Mouse (Mus musculus) frontal cortex, postnatal 10 days (tissue): ENCODE data around the gene Fabp2.

Source experiments
- DNase-seq, 2 experiments: peaks; one replicate each; pipeline ENCODE4 v3.0.0; 2022; ENCODE audit warnings: low spot score in 2 of 2, mixed read lengths in 1 of 2

The Fabp2 gene

DNA sequence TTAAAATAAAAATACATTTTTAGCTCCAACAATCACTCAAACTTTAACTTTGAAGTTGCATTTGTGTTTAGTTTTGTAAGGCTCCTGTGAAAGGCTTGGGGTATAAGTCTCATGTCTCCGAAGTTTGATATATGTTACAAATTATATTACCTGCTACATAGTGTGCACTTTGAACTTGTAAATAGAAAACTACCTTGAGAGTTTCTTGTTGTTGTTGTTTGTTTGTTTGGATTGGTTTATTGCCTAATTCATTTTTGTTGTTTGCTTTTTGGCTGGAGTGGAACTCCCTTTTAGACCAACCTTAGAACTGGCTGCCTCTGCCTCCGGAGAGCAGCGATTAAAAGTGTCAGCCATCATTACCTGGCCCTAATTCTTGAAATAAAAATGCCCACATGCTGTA lies at the start of gene Fabp2:
TSS of gene Fabp2 (plus strand) at position 301 of the 400 bp plus-strand sequence.
- DNase-seq, result no peak

DNA sequence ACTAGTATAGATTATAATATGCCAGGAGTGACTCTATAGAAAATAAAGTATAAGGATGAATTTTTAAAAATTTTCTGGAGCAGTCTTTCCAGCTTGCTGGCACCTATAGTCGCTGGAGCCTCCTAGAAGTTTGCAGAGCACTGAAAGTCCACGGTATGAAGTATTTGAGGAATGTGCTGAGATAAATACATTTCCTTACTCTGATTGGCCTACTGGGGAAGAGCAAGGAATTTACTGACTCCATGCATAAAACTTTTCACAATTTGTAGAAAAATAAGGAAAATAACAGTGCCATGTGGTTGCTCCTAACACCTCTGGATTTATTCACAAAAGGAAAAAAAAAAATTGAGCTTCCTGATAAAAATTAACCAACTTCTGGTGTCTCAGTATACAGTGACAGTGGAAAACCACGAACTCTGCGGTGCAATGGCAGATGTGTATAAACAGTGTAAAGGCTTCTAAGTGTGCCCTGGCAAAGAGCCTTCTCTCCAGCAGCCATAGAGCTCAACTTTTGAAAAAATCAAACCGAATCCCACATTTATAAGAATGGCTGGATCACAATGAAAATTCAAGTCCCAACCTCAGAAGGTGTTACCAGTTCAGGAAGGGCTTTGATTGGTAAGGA lies 46.4 kb upstream of the Fabp2 start:
- no peak for DNase-seq

- DNase-seq, result no peak
Measured at GRCm38 (mm10) chr3:122855149-122855548, 39.7 kb upstream of the Fabp2 start.

DNA sequence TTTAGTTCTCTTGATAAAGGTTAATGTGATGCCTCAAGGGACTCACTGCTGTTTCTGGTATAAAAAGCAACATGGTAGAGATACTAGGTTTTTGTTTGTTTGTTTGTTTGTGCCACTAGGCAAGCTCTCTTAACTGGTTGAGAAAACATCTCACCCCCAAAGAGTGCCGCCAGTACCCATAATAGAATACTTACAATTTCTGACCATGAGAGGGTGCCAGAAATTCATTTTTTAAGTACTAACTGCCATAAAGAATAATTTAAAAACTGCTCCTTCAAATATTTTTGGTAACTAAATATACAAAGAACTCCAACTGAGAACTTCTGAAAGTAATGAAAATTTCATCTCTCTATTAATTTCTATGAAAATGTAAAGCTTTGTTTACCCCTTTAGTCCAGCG lies 35.0 kb upstream of the Fabp2 start:
- no peak for DNase-seq

GRCm38 (mm10) chr3:122860573-122861498 lies 34.0 kb upstream of the Fabp2 start:
- DNase-seq, result no peak

GRCm38 (mm10) chr3:122865092-122865491 lies 29.8 kb upstream of the Fabp2 start:
- no peak for DNase-seq

DNA sequence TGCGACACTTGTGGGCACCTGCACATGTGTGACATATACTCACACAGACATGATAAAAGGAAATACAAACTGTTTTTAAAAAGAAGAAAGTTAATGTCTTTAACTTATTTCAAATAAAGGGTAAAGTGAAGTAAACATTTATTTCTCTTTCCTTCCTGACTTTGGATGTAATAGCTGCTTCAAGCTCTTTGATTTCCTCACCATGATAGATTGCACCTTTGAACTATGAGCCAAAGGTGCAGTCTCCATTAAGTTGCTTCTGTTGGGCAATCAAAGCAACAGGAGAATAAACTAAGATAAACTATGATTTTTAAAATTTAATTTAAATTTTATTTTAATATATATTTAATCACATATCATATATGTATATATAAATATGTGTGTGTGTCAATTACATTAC lies 26.6 kb upstream of the Fabp2 start:
- DNase-seq, result no peak

DNA sequence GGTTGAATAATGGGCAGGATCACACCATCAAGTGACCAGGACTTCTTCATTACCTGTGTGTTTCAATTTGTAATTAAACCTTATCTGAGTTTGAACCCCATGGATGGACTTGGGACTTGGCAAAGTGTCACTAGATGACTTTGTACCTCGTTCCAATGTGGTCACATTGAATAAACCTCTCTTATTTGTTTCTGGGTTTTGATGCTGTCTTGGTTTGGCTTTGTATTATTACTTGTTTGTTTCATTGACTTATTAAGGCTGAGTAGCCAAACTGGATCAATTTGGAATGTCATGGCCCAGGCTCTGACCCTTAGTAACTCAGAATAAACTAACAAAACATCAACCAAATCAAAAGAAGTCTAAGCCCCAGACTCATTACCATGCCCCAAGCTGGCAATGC lies 23.3 kb upstream of the Fabp2 start:
- no peak for DNase-seq

DNA sequence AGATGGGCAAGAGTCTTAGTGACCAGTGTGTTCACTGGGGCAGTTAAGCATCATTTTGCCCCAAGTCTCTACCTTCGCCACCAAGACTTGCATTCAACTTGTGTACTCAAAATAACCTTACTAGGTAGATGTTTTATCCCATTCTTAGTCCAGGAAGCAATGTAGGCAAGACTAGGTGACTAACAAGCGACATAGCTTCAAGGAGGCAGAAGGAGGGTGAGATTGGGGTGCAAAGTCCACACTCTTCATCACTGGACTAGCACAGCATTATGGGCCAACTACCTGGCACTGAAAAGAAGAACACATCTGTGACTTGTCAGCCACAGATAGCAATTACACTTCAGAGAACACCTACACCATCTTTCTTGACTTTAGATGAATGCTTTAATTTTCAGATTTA lies 18.0 kb upstream of the Fabp2 start:
- DNase-seq, result no peak

DNA sequence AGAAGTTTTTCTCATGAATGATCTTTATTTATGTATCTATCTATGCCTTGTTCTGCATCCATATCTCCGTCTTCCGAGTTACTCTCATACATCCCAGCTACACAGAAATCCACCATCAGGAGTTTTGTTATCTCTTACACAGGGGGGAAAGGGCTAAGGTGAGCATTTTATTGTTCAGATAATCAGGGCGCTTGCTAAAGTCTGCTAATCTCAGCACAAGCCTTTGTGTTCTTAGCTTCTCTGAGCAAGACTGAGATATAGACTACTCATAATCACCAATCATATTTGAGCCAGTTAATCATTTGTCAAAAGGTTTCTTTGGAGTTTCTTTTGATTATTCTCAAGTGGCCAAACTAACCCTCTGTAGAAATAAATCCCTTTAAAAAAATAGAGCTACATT lies 17.3 kb upstream of the Fabp2 start:
- no peak for DNase-seq

- DNase-seq, result no peak
Measured at GRCm38 (mm10) chr3:122878705-122879315, 16.1 kb upstream of the Fabp2 start.

DNA sequence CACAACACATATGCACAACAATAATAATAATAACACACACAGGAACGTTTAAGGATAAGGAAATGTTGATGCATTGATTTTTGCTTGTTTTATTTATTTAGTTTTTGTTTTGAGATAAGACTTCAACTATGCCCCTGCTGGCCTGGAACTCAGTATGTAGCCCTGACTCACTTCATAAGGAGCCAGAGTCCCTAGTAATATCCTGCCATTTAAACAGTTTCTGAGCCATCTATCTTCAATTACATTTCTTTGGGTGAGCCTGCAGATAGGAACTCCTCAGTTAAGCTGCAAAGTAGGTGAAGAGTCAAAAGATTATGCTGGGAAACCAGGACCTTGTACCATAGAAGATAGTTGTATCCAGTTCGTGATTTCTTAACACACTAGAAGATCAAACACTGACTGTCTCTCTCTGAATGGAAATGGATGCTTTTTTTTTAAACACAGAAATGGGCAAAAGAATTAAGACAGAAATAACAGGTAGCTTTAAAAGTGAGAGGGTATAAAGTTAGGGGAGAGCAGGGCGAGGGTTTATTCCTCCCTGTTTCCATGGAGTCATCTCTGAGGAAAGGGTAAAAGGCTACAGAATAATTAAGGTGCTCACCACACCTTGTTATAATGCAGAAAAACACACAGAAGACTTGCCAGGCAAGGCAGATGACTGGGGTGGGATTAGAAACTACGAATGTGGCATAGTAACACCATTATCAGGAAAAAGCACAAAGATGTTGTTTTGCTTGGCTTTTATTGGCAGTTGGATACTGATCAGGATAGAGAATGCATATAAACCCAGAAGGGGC lies 7.2 kb upstream of the Fabp2 start:
- no peak for DNase-seq

DNA sequence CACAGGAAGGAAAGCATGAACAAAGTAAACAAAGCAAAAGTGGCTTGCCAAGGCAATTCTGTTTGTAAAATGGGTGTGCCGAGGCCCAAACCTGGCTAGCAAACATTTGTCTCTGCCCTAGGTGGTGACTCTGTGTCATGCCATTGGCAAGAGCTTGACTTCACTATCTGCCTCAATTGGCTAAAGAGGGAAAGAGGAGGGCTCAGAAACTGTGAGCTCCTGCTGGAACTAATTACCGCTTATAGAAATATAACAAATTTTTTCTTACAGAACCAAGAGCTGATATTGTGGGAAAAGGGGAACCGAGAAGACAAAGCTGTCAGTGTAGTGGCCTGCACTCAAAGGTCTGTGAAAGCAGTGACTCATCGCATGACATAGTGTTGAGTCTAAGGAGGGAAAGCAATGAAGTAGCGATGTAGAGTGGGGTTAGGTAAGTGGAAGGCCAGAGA lies 6.5 kb upstream of the Fabp2 start:
- no peak for DNase-seq

DNA sequence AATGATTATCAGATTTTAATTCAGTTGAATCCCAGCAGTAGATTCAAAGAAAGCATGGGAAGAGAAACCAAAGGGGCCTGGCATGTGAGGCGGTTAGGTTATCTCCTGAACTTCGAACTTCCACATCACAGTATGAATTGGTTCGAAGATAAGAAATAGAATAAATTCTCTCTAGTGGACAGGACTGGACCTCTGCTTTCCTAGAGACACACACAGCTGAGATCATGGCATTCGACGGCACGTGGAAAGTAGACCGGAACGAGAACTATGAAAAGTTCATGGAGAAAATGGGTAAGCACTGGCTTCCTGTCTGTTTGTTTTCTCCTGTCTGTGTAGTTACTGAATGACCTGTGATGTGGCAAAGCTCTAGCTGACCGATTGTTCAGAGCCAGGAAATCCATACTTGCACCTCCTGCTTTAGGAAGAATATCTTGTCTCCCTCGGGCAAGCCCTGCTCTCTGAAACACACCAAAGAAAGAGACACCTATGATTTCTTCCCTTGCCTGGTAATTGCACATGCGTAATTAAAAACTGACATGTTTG lies 388 bp downstream of the Fabp2 start:
- DNase-seq, result no peak

- no peak for DNase-seq
Measured at GRCm38 (mm10) chr3:122898254-122898653, 3.4 kb downstream of the Fabp2 start.

DNA sequence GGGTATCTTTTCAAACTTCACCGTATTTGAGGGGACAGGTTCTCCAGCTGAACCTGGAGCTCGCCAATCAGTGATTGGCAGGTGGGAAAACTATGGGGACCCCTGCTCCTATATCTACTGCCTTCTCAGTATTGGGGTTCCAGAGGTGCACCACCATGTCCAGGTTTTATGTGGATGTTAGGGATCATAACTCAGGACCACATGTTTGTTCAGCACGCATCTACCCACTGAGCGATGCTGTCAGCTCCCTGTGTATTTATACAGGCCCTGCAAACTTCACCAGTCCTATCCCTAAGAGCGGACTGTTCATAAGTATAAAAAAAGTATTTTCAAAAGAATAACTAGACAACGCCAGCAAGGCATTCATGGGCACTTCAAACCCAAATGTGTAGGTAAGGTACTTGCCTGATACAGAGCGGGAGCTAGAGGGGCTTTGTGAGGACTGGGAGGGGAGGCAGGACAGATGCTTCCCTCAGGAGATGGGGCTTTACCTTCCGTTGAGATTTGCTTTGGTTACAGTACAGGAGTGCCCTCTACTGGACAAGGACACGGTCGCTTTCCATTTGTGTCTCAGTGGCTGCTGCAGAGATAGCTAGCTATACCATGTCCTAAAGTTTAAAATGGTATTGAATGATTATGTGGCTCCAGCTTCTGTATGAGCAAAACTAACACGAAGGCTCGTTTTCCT lies 9.0 kb downstream of the Fabp2 start:
- DNase-seq, result peak in 1 of 2 experiments; percentile 35

- no peak for DNase-seq
Measured at GRCm38 (mm10) chr3:122907841-122908240, 13.0 kb downstream of the Fabp2 start.

DNA sequence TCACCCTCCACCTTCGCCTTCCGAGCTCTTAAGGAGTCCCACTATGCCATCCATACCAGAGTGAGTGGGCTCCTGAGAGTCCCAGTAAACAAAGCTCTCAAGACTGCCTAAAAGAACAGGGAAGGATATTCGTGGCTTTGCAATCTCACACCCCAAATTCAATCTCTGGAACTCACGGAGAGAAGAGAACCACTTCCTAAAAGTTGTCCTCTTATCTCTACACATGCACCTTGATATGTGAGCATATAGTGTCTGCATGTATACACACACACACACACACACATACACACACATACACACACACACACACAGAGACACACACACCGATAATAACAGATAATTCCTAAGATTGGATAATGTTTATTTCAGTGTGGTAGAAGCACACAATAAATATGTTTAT lies 20.6 kb downstream of the Fabp2 start:
- DNase-seq, result no peak

DNA sequence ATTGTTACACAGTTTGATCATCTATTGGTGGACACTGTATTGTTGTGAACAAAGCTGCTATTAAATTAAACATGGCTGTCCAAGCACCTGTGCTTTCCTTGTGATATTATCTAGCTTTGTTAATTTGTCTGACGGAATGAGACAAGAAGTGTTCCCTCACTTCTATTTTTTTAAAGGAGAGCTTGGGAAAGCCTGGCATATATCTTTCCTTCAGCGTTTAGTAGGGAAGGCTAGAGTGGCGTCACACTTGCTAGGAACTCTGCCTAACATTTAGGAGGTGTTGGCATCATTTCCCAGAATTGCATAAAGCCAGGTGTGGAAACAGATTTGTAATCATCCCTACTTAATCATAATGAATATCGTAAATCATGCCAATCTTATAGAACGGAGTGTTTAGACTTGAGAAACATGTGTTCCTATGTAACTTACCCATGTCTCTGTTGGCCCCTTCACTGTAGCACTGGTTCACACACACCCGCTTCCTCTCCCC lies 21.4 kb downstream of the Fabp2 start:
- DNase-seq, result no peak

GRCm38 (mm10) chr3:122918672-122919071 lies 23.8 kb downstream of the Fabp2 start:
- no peak for DNase-seq

DNA sequence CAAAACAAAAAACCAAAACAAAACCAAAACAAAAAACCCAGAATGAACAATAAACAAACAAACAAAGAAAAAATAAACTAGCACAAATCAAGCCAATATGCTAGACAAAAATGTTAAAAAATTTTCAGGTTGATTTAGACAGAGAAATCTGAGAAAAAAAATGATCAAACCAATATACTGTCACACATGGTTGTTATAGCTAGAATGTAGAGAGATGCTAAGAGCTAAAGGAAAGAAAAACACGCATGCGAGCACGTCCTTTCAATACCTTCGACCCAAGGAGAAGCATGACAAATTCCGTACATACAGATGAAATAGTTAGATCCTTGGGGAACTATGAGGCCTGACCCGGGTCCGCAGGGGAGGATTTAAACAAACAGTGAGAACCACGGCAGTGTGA lies 24.4 kb downstream of the Fabp2 start, which contains the start of gene Gm10959:
TSS of gene Gm10959 (minus strand) at position 101 of the 400 bp plus-strand sequence.
- DNase-seq, result no peak
